Mouse (Mus musculus) ES-E14 (cell line): ENCODE data around the gene Lsm10.

Experiments
- CHD2 ChIP-seq: IDR thresholded peaks from 2 replicates; pipeline ENCODE4 v1.6.1; 2014; ENCODE audit warnings: mild to moderate bottlenecking, low read depth, low read length, inconsistent platforms
- HCFC1 ChIP-seq: IDR thresholded peaks from 2 replicates; pipeline ENCODE4 v1.6.1; 2012; ENCODE audit warnings: low read length, inconsistent platforms, borderline replicate concordance; ENCODE audit not compliant: insufficient read depth
- MAFK ChIP-seq: IDR thresholded peaks from 2 replicates; pipeline ENCODE4 v1.6.1; 2014; ENCODE audit warnings: mild to moderate bottlenecking, low read depth, low read length, inconsistent platforms; ENCODE audit not compliant: insufficient read depth
- ZC3H11A ChIP-seq: IDR thresholded peaks from 2 replicates; pipeline ENCODE4 v1.6.1; 2012; ENCODE audit warnings: low read depth, mild to moderate bottlenecking, inconsistent platforms, low read length, borderline replicate concordance
- ZNF384 ChIP-seq: IDR thresholded peaks from 2 replicates; pipeline ENCODE4 v1.6.1; 2012; ENCODE audit warnings: low read depth, low read length, inconsistent platforms

- no peak for TF ChIP-seq HCFC1
- TF ChIP-seq CHD2: no peak
- no peak for TF ChIP-seq ZC3H11A
- peak; percentile 96 for TF ChIP-seq MAFK
- peak; percentile 91 for TF ChIP-seq ZNF384
Observed at GRCm38 (mm10) chr4:126146974-126147532, 50.6 kb downstream of the Lsm10 start.
